Mouse (Mus musculus) layer of hippocampus, postnatal 36 days (tissue): ENCODE data around the gene Tnp2. TPM values are rescaled to one million over a fixed set of nuclear protein-coding genes. Genes with fewer than 3 reads are reported as not detected.
"Not testable (repeated sequence)": the region's sequence is repeated elsewhere in the genome, so short reads cannot be mapped to it uniquely, and the experiment has no call there.

Experiments used
- DNase-seq, 2 experiments: peaks; one replicate each; pipeline ENCODE4 v3.0.0; 2022
- total RNA-seq, 2 experiments: library from RNA; stranded (reverse); gene quantifications; 2 replicates each; pipeline ENCODE4 v1.2.3; 2021

Gene Tnp2
- not detected for total RNA-seq

DNA sequence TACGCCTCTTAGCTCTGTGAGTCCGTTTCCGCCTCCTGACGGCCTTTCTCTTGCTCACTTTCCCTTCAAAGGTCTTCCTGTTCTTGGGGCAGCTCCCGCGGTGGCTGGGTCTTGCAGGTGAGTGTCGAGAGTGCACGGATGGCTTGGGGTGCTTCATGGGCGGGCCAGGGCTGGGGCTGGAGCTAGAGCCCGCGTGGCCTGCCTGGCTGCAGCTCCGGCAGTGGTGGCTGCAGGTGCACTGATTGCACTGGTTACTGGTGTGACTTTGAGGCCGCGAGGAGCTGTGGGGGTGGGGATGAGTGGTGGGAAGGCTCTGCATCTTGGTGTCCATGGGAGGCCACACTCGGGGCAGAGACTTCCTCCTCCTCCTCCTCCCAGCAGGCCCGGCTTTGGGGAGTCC is at the start of gene Tnp2:
Tnp2 (minus strand) TSS at position 390 of the 400 bp plus-strand sequence.
- DNase-seq: no peak

DNA sequence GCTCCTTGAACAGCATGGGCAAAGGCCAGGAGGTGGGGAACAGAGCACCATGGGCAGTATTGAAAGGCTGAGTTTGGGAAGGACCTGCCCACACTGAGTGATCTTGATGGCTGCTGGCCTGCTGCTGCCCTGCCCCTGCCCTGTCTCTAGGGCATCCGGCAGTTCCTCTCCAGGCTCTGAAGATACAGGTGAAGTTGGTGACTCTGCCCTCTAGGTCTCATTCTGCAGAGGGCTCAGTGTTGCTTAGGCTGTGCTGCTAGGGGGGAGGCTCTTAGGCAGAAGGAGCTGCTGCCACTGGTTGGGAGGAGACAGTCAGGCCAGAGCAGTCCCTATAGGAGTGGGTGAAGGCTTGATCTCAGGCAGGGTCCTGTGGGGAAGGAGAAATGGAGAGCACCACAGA is 49.4 kb upstream of the Tnp2 start:
- DNase-seq: no peak

DNA sequence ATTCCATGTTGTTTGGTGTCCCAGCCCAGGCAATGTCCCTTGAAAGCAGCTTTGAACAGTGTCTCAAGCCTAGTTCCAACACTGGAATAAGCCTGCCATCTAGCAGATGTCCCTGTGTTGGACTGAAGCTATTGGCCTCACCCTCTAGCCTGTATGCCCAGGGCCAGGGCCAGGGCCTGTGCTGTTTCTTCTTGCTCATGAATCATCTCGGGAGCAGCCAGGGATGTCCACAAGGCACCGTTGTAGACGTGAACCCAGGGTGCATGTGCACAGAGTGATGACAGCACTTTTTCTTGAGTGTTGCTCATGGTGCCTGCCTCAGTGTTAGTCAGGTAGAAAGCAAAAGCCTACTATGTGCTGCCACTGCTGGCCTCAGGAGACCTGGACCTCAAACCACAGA is 48.8 kb upstream of the Tnp2 start:
- no peak for DNase-seq

DNA sequence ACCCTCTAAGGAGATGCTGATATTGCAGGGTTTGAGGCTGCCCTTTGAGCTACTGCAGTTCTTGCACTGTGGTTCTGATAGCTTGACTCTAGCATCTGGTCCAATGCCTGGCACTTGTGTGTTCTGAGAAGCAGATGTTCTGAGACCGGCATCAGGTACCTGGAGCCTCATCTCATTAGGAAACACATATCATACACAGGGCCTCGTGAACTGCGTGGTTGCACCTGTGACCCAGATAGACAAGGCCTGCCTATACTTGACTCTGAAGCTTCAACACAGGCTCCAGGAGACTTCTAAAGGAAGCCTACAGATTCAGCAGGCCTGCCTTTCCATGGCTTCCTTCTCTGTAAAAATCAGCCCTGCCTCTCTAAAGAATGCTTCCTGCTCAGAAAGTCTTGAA is 47.9 kb upstream of the Tnp2 start:
- DNase-seq: no peak

DNA sequence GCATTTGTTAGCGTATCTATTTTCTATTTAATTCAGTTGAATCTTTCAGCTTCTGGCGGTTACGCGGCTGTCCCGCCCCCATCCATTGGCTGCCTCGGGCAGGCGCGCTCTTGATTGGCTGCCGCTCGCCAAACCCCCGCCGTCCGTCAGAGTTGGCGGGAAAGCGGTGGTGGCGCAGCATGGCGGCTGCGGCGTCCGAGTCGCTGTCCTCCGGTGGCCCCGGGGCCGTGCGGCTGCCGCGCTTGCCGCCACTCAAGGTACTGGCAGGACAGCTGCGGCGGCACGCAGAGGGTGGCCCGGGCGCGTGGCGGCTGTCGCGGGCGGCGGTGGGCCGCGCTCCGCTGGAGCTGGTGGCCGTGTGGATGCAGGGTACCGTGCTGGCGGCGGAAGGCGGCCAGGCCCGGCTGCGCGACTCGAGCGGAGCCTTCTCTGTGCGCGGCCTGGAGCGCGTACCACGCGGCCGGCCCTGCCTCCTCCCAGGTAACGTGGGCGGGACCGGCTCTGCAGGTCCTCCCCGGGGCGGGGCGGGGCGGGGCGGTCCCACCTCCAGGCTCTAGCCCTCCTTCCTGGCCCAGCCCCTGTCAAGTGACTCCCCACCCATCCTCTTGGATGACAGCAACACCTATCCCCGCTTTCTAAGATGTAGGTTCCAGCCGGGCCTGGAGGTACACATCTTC is 46.6 kb upstream of the Tnp2 start, which contains the start of gene Rmi2:
Rmi2 (plus strand) TSS at position 149 of the 677 bp plus-strand sequence.
- DNase-seq: peak; percentile 81 to 82

DNA sequence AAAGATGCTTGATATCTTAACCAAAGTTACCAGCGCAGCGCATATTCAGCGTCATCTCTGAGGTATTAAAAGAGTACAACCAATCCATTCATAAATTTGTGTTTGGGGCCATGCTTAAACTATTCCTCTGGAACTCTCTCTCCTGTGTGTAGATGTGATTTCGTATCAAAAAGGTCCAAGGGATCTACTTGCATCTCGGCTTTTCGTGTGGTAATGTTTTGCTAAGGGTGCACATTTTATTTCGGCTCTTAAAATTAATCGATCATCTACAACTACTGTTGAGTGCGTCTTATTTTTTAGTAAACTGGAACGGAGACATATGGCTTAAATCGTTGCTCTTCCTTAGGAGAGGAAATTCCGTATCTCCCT is 46.1 kb upstream of the Tnp2 start:
- DNase-seq: no peak

DNA sequence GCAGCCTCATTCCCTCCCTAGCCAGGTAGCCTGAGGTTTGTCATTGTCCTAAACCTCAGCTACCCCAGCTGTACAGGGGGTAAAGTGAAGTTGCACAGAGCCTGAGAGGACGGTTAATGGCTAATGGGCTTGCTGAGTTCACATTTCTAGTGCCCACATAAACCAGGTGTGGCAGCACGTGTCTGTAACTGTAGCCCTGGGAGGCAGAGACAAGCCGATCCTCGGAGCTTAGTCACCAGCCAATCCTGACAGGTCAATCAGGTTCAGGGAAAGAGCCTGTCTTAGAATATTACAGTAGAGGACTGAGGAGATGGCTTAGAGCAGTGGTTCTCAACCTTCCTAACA is 40.0 kb upstream of the Tnp2 start:
- no peak for DNase-seq

DNA sequence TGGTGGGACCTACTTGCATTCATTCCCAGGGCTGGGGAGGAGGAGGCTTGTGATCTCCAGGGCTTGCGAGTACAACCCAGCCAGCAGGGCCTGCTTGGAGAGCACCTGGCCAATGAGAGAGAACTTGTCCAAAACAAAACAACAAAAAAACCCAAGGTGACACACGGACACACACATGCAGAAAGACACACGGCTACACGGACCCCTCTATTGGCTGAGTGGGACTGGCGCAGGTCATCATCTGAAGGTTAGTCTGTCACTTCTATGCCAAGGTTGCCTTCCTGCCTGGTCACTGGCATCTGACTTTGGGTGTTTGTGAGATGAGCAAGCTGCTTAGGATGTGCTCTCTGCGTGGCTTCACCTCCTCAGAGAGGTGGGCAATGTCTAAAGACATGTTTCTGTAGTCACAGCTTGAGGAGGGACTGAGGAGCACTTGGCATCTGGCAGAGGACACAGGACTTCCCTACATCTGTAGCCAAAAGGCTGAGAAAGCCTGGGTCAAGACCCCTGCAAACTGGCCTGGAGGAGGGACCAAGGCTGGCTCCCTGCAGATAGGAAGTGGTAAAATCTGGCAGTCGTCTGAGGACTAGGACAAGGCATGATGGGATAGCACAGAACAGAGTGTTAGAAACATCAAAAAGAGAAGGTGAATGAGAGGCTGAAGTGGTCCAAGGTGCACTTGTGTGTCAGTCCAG is 39.5 kb upstream of the Tnp2 start:
- DNase-seq: no peak

DNA sequence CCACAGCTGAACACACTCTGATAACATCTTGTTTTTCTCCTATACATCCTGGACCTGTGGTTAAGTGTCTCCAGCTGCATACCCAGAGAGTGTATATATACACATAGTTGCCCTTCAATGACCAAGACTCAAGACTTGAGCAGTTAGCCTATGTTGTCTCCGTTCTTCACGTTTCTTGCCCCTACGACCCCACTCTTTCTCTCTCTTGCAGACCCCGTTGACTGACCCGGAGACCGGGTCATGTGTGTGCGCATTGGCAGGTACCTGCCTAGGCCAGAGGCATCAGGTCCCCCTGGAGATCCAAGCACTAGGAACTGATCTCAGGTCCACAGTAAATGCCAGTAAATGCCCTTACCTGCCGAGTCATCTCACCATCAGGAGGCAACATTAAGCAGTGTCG is 38.8 kb upstream of the Tnp2 start:
- no peak for DNase-seq

DNA sequence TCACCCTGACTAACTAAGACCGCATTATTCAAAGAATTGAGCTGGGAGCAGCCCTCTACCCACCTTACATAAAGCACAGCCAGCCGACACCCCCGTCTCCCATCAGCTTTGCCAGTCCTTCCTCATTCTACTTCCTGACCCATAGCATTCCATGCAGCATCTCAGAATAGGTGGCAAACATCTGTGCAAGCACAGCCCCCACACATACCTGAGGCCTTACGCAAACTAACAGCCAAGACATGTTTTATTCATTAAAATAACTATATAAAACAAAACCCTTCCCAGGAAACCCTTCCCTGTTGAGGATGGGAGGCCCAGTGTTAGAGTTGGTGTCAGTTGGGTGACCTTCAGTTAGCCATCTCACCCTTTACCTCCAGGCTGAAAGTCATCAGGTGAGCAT is 37.4 kb upstream of the Tnp2 start:
- no peak for DNase-seq

DNA sequence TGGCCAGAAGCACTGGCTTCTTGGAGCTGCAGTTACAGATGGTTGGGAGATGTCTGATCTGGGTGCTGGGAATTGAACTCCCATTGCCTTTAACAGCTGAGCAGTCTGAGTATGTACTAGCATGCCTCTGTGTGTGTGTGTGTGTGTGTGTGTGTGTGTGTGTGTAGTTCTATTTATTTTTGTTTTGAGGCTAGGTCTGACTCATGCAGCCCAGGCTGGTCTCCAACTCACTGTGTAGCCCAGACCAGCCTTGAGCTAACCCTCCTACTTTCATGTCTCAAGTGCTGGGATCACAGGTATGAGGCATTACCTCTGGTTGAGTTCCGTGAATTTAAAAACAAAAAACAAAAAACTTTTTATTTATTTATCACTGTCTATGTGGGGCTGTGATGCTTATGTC is 36.1 kb upstream of the Tnp2 start:
- DNase-seq: no peak

DNA sequence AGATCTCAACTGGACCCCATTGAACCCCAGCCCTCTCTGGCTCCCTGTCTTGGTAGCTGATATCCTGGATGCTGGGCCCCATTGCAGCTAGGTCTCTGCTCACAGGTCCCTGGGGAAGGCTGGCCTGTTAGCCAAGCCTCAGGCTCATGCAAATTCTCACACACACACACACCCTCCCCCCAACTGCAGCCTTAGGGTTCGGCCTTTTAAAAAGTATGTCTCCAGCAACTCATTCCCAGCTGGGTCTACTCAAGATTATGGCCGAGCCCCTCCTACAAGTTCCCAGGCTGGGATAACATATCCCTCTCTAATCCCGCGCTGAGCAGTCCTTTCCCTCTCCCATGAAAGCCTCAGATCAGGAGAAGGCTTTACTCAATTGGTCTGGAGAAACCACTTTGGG is 32.9 kb upstream of the Tnp2 start:
- no peak for DNase-seq

DNA sequence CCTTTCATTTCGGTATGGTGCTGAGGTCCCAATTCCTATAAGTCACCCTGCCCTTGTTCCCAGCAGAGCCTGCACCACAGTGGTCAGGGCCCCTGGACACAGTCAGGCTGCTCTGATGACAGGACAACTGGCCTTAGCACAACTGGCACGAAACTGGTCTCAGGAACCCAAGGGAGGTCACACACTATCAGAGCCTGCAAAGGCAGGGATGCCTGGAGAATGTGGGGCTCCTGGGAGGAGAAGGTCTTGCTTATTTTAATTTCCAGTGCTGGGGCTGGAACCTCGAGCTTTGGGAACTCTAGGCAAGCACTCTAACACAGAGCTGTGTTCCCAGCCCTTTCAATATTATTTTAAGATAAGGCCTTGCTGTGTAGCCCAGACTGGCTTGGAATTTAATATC is 31.5 kb upstream of the Tnp2 start:
- no peak for DNase-seq

DNA sequence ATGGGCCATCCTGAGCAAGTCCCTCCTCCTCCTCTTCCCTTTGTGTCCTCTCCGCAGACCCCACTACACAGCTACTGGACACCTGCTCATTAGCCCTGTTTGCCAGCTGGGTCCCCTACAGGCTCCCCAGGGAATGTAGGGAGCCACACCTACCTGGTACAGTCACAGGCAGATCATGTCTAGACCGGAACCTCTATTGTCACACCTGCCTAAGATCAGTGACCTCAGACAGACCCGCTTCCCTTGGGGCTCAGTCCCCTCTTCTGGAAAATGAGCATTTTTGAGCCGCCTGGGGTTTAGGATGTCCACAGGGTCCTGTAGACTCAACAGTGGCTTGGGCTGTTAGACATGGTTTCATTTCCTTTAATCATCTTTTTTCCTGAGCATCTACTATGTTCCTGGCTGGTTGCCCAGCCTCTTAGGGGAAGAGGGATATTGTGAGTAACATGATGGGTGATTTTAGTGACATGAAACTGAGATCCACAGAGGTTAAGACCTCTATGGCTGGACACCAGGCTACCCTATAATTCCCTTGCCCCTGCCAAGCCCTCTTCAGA is 30.2 kb upstream of the Tnp2 start:
- DNase-seq: no peak

DNA sequence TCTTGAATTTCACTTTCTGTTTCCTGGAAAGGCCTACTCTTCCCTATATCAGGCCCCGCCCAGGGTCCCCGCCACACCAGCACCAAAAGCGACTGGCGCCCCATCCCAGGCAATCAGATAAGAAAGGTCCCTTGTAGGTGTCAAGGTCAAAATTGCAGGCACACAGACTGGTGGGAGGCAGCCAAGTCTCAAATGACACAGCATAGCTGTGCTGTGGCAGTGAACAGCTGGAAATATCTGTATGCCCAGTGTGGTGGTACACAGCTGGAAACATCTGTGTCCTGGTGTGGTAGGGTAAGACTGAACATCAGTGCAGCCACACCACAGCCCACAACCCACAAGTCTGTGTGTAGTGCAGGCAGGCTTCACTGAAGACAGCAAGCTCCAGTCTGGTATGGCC is 26.4 kb upstream of the Tnp2 start:
- no peak for DNase-seq

DNA sequence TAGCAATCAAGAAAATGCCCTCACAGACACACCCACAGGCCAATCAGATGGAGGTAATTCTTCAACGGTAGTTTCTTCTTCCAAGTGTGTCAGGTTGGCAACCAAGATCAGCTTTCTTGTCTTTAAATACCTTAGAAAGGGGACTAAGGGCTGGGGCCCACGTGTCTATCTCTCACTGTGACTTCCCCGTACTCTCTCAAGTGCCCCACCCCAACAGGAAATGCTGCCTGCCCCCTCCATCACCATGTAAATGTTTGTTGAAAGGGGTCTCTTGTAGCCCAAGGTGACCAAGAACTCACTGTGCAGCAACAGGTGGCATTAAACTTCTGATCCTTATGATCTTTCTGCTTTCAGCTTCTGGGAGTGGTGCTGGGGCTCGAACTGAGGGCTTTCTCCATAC is 25.3 kb upstream of the Tnp2 start:
- no peak for DNase-seq

DNA sequence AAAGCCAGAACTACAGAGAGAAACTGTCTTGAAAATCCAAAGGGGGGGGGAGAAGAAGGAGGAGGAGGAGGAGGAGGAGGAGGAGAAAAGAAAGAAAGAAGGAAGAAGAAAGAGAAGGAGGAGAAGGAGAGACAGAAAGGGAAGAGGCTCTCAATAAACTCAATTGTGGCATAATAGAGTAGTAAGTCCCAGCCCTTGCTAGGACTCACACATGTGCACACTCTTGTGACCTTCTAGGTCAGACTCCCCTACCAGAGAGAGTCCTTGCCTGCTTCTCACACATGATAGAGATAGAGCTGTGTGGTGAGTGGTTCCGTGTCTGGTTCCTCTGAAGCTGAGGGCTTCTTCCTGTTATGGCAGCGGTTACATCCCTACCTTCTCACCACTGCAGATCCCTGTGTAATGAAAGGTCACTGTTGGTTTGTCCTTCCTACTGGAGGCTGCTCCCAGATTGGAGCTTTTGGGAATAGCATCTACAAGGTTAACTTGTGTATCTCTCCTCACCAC is 24.5 kb upstream of the Tnp2 start, which contains the start of gene Gm11172:
Gm11172 (plus strand) TSS at position 51 of the 507 bp plus-strand sequence.
- DNase-seq: no peak

DNA sequence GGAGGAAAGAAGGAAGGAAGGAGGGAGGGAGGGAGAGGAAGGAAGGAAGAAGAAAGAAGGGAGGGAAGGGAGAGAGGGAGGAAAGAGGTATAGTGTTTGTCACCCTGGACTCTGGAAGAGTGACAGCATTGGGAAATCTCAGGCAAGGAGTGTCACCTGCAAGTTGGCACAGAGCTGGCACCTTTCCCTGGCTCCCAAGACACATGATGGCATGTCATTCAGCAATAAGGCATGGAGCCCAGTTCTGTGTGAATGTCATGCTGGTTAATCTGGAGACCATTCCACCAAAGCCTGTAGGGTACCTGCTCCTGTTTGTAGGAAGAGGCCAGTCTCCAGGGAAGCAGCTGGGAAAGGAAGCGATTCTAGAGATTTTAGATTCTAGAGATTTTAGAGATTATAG is 21.9 kb upstream of the Tnp2 start:
- DNase-seq: no peak

DNA sequence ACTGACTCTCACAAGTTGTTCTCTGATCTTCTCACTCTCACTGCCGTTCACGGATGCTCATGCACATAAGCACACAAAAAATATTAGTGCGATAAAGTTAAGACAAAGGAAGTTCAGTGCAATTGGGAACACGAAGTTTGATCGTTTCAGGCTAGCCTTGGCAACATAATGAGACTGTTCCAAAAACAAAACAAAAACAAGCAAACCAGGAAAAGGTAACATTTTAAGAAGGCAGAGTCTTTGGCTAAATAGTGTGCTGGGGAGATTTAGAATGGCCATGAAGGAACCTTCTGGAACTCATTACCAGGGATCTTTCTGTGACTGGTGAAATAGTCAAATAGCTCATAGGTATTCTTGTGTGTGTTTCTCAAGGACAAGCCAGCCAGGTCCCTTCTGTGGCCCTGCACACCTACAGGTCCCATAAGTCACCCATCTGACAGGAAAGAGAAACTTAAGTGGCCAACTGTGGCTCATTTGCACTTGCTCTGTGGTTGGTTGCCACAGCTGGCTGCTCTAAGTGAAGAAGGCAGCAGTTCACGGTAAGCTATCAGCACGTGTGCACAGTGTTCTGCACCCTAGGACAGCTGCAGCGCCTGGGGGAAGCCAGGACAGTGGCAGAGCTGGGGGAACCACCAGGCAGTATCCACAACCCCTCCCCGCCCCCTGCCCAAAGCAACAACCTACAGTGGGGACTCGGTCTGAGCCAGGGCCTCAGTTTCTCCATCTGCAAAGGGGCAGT is 17.5 kb upstream of the Tnp2 start, which contains the start of gene Prm1:
Prm1 (minus strand) TSS at position 51 of the 739 bp plus-strand sequence.
- DNase-seq: no peak

DNA sequence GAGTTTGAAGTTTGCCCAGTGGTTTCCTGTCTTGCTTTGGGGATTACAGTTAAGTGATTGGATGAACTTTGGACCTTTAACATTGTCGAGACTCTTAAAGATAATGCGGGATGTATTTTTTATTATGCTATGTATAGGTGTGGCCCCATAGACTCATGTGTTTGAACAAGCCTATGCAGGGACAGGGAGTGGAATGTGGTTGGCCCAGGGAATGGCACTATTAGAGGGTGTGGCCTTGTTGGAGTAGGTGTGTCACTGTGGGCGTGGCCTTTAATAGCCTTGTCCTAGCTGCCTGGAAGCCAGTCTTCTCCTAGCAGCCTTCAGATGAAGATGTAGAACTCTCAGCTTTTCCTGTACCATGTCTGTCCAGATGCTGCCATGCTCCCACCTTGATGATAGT is 14.0 kb upstream of the Tnp2 start:
- DNase-seq: not testable (repeated sequence)

DNA sequence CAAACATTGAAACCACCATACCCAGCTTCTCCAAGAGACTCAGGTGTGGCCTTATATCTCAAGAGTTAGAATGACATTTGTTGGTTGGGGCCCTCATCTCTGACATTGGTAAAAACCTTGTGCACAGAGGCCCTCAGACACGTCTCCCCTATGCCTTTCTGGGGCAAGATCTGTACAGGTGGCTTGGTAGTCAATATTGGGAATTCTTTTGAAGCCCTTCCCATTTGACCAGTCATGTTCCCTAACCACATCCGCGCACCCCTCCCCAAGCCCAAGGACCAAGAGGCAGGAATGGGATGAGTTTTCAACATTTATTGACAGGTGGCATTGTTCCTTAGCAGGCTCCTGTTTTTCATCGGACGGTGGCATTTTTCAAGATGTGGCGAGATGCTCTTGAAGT is 7.6 kb upstream of the Tnp2 start, which contains the start of gene Prm2:
Prm2 (minus strand) TSS at position 101 of the 400 bp plus-strand sequence.
- no peak for DNase-seq

DNA sequence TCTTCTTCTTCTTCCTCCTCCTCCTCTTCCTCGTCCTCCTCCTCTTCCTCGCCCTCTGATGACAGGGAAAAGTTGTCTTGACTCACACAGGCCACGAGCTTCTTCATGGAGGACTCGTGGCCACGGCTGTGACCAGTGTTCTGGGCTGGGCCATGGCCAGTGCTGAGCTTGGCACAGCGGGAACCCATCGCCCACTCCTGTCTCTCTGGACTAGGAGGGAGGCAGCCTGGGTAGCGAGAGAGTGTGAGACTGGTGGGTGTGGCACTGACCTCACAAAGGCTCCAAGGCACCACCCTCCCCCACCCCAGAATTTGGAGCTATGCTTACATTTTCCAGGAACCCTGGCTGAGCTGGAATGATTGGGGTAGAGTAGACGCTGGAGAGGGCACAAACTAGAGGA is 2.2 kb upstream of the Tnp2 start, which contains the start of gene Prm3:
Prm3 (minus strand) TSS at position 213 of the 400 bp plus-strand sequence.
- DNase-seq: no peak

DNA sequence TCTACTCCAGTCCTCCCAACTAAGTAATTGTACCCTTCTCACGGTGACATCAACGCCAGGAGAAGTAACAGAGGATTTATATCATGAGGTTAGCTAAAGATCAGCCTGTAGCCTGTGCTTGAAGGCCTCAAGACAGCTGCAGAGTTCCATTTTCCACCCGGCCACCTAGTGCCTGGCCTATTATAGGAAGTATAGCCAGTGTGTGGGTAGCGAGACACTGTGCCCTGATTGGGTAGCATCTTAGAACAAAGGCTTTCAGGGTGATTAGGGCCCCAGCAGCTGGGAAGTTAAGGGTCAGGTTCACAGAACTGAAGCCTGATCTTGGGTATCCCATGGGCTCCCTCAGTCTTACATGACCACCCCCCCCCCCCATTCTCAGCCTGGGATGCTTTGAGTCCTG is 406 bp upstream of the Tnp2 start:
- DNase-seq: no peak
